Comparison of ENCODE assay signal across 9 mouse cellular contexts in the genomic region with DNA sequence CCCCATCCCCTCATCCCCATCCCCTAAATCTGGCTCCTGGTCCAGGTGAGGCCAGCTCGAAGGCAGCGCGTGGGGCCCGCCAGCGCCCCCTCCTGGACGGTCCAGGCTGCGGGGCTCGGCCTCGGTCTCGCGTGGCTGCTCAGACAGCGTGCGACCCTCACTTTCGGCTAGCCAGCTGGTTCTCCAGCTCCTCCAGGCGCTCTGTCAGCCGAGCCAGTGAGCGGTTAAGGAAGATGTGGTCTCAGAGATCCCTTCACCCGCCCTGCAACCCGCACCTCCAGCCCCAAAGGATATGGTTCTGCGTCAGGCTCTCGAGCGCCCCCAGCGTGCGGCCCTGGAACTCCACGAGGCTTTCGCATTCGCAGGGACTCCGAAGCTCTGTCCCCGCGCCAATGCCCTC. TPM values are rescaled to one million over a fixed set of nuclear protein-coding genes. Genes with fewer than 3 reads are reported as not detected.
DNase-seq lines count a peak whose midpoint lies in the region; ATAC-seq and TF ChIP-seq lines count a peak whose summit lies in the region.
"Had no signal": no experiment of that assay in that cellular context is flagged by ENCODE, and none has a peak within 500 bp of the region (broad histone marks: within the 10 kb centered on the region; RNA-seq: fewer than 3 reads in every experiment).

No protein-coding gene starts in this region.

- H3K4me3 ChIP-seq in C2C12 (ENCODE audit: insufficient read depth, poor library complexity, severe bottlenecking): no peak overlapping the region
- H3K4me3 ChIP-seq in forebrain, embryonic 11.5 days (ENCODE audit: low read depth, low read length): peak overlapping the region; percentile 31
- peak overlapping the region; percentile 56 for H3K4me3 ChIP-seq in heart, embryonic 15.5 days
- peak overlapping the region; percentile 45 for H3K4me3 ChIP-seq in liver, embryonic 13.5 days (replicated peaks)

- peak; percentile 60 for ATAC-seq in forebrain, embryonic 11.5 days (replicated peaks; ENCODE audit: low FRiP score)
- no peak; the same call in 1 of the 2 replicates for ATAC-seq in heart, embryonic 15.5 days (replicated peaks; ENCODE audit: insufficient number of reproducible peaks, insufficient read depth, low FRiP score, low read depth)
- ATAC-seq in liver, embryonic 13.5 days (ENCODE audit: low read depth): no peak

- peak; percentile 86 for TF ChIP-seq CTCF in C2C12 (IDR thresholded peaks at IDR 0.05; ENCODE audit: control insufficient read depth, insufficient read depth, insufficient read length)

- no peaks in the 10 kb centered on the region for H3K27me3 ChIP-seq in C2C12 (ENCODE audit: control insufficient read depth, insufficient read depth, insufficient read length)
- peaks cover 12% of the 10 kb centered on the region for H3K27me3 ChIP-seq in forebrain, embryonic 11.5 days (ENCODE audit: control insufficient read depth, insufficient read depth, low read length)
- H3K27me3 ChIP-seq in heart, embryonic 15.5 days: peaks cover 60% of the 10 kb centered on the region
- H3K27me3 ChIP-seq in liver, embryonic 13.5 days: peaks cover 49% of the 10 kb centered on the region
- H3K27me3 ChIP-seq in splenic B cell, adult 2 months (ENCODE audit: control insufficient read depth, insufficient read depth, low read length, poor library complexity, severe bottlenecking): no peaks in the 10 kb centered on the region; the same call in 1 of the 2 replicates

- H3K4me2 ChIP-seq in forebrain, embryonic 11.5 days (ENCODE audit: low read depth, low read length, severe bottlenecking): peak overlapping the region; percentile 50
- peak overlapping the region; percentile 91 for H3K4me2 ChIP-seq in heart, embryonic 15.5 days
- H3K4me2 ChIP-seq in liver, embryonic 13.5 days: peak overlapping the region; percentile 58

- peaks cover 4% of the 10 kb centered on the region; the same call in 1 of the 2 replicates for H3K4me1 ChIP-seq in forebrain, embryonic 11.5 days (replicated peaks; ENCODE audit: control insufficient read depth, insufficient read depth, low read length)
- H3K4me1 ChIP-seq in heart, embryonic 15.5 days (replicated peaks): peaks cover 21% of the 10 kb centered on the region
- peaks cover 3% of the 10 kb centered on the region; the same call in 1 of the 2 replicates for H3K4me1 ChIP-seq in liver, embryonic 13.5 days (replicated peaks)

- no peaks in the 10 kb centered on the region for H3K79me2 ChIP-seq in C2C12 (ENCODE audit: control insufficient read depth, insufficient read depth)

- peak overlapping the region; percentile 41 for H3K9ac ChIP-seq in forebrain, embryonic 11.5 days (ENCODE audit: low read length)
- H3K9ac ChIP-seq in heart, embryonic 15.5 days: peak overlapping the region; percentile 56
- H3K9ac ChIP-seq in liver, embryonic 13.5 days: peak overlapping the region; percentile 39; the same call in 1 of the 2 replicates

- peak overlapping the region; percentile 31 for H3ac ChIP-seq in C2C12 (ENCODE audit: control insufficient read depth, insufficient read length, low read depth)

- H3K27ac ChIP-seq in forebrain, embryonic 11.5 days (ENCODE audit: low read depth, low read length): no peak overlapping the region
- peak overlapping the region; percentile 54 for H3K27ac ChIP-seq in heart, embryonic 15.5 days
- no peak overlapping the region for H3K27ac ChIP-seq in liver, embryonic 13.5 days

- no peaks in the 10 kb centered on the region for H3K9me3 ChIP-seq in forebrain, embryonic 11.5 days (ENCODE audit: control insufficient read depth, low read length)
- no peaks in the 10 kb centered on the region for H3K9me3 ChIP-seq in heart, embryonic 15.5 days (replicated peaks)
- H3K9me3 ChIP-seq in liver, embryonic 13.5 days (replicated peaks): no peaks in the 10 kb centered on the region; the same call in 1 of the 2 replicates
- H3K9me3 ChIP-seq: G1E had no signal

- DNase-seq in c-Kit-positive CD71-negative TER-119-negative erythroid progenitor cells, embryonic 14.5 days (ENCODE audit: low read depth): peak; percentile 62
- peak; percentile 93 for DNase-seq in forebrain, embryonic 11.5 days (ENCODE audit: low spot score)
- peak; percentile 87 for DNase-seq in kidney, postnatal 14 days
- DNase-seq in liver, embryonic 13.5 days: peak; percentile 41
- DNase-seq in natural killer cell, adult 2 months (ENCODE audit: low spot score in 2 of 2): peak; percentile 69 to 82
- peak; percentile 87 for DNase-seq in splenic B cell, adult 2 months (ENCODE audit: low read depth, low spot score)

- no peaks in the 10 kb centered on the region for H3K36me3 ChIP-seq in C2C12 (ENCODE audit: control insufficient read depth, insufficient read depth)
- no peaks in the 10 kb centered on the region for H3K36me3 ChIP-seq in forebrain, embryonic 11.5 days (ENCODE audit: control insufficient read depth, insufficient read depth, low read length)
- no peaks in the 10 kb centered on the region for H3K36me3 ChIP-seq in heart, embryonic 15.5 days
- H3K36me3 ChIP-seq in liver, embryonic 13.5 days: no peaks in the 10 kb centered on the region
- no peaks in the 10 kb centered on the region for H3K36me3 ChIP-seq in splenic B cell, adult 2 months (ENCODE audit: control insufficient read depth, insufficient read depth, low read length, poor library complexity, severe bottlenecking)
- H3K36me3 ChIP-seq: G1E had no signal

- under 1% methylated on average over 25 of the region's 30 CpGs for WGBS in forebrain, embryonic 11.5 days
- under 1% methylated on average over 30 of the region's 30 CpGs for WGBS in heart, embryonic 15.5 days
- whole genome bisulfite sequencing in liver, embryonic 13.5 days (ENCODE audit: insufficient replicate concordance): under 1% methylated on average over 30 of the region's 30 CpGs

- H3K79me3 ChIP-seq in C2C12 (ENCODE audit: low read depth): no peaks in the 10 kb centered on the region

TF ChIP-seq in C2C12, 6 proteins besides CTCF, POLR2A, EP300 and RAD21:
- no peak for TF ChIP-seq FOSL1 (IDR thresholded peaks at IDR 0.05; ENCODE audit: insufficient read depth, low read length, poor library complexity, severe bottlenecking)
- TF ChIP-seq MYOD1 (IDR thresholded peaks at IDR 0.05; ENCODE audit: control insufficient read depth, insufficient read length, low read depth): no peak
- TF ChIP-seq MYOG (IDR thresholded peaks at IDR 0.05; ENCODE audit: control insufficient read depth, extremely low read depth, insufficient read length): no peak
- no peak for TF ChIP-seq CEBPB (IDR thresholded peaks at IDR 0.05; ENCODE audit: low read depth)
TF ChIP-seq in C2C12: peak in this region for 0.

RNA-seq across cellular contexts. Expression of a gene that starts 0.6 kb away (rescaled TPM):
- polyA plus RNA-seq in C2C12 (2012; fragmentation: generic; extraction: Trizol): 11.4 TPM
- polyA plus RNA-seq in forebrain, embryonic 11.5 days (2014; fragmentation: Nextera tagmentation; extraction: Ambion mirVana): 0.31 and 0.32 TPM in 2 replicates
- 1.3 and 1.6 TPM in 2 replicates for polyA plus RNA-seq in heart, embryonic 15.5 days (2015; fragmentation: Nextera tagmentation; extraction: Ambion mirVana)
- polyA plus RNA-seq in liver, embryonic 13.5 days (2015; fragmentation: Nextera tagmentation; extraction: Ambion mirVana): 16.6 and 20.5 TPM in 2 replicates
- polyA plus RNA-seq: G1E had no signal

RNA-seq across cellular contexts. Expression of a gene that starts 13.4 kb away (rescaled TPM):
- polyA plus RNA-seq in C2C12 (2012; fragmentation: generic; extraction: Trizol): 0.01 TPM
- not detected in 2 replicates for polyA plus RNA-seq in forebrain, embryonic 11.5 days (2014; fragmentation: Nextera tagmentation; extraction: Ambion mirVana)
- 0.25 and 0.80 TPM in 2 replicates for polyA plus RNA-seq in heart, embryonic 15.5 days (2015; fragmentation: Nextera tagmentation; extraction: Ambion mirVana)
- polyA plus RNA-seq in liver, embryonic 13.5 days (2015; fragmentation: Nextera tagmentation; extraction: Ambion mirVana): 0.02 TPM in 2 replicates
- polyA plus RNA-seq: G1E had no signal

RNA-seq across cellular contexts. Expression of a gene that starts 15.5 kb away (rescaled TPM):
- 0.01 TPM for polyA plus RNA-seq in C2C12 (2012; fragmentation: generic; extraction: Trizol)
- polyA plus RNA-seq in forebrain, embryonic 11.5 days (2014; fragmentation: Nextera tagmentation; extraction: Ambion mirVana): not detected in 2 replicates
- 8.4 and 14.9 TPM in 2 replicates for polyA plus RNA-seq in heart, embryonic 15.5 days (2015; fragmentation: Nextera tagmentation; extraction: Ambion mirVana)
- 0.13 and 0.35 TPM in 2 replicates for polyA plus RNA-seq in liver, embryonic 13.5 days (2015; fragmentation: Nextera tagmentation; extraction: Ambion mirVana)
- polyA plus RNA-seq: G1E had no signal

RNA-seq across cellular contexts. Expression of a gene that starts 54.2 kb away (rescaled TPM):
- polyA plus RNA-seq in C2C12 (2012; fragmentation: generic; extraction: Trizol): 124 TPM
- 15.3 and 15.9 TPM in 2 replicates for polyA plus RNA-seq in forebrain, embryonic 11.5 days (2014; fragmentation: Nextera tagmentation; extraction: Ambion mirVana)
- 41.9 and 56.5 TPM in 2 replicates for polyA plus RNA-seq in heart, embryonic 15.5 days (2015; fragmentation: Nextera tagmentation; extraction: Ambion mirVana)
- 33.6 and 37.0 TPM in 2 replicates for polyA plus RNA-seq in liver, embryonic 13.5 days (2015; fragmentation: Nextera tagmentation; extraction: Ambion mirVana)
- polyA plus RNA-seq: G1E had no signal

RNA-seq across cellular contexts. Expression of a gene that starts 57.0 kb away (rescaled TPM):
- not detected for polyA plus RNA-seq in C2C12 (2012; fragmentation: generic; extraction: Trizol)
- not detected in 2 replicates for polyA plus RNA-seq in forebrain, embryonic 11.5 days (2014; fragmentation: Nextera tagmentation; extraction: Ambion mirVana)
- polyA plus RNA-seq in heart, embryonic 15.5 days (2015; fragmentation: Nextera tagmentation; extraction: Ambion mirVana): not detected in 2 replicates
- polyA plus RNA-seq in liver, embryonic 13.5 days (2015; fragmentation: Nextera tagmentation; extraction: Ambion mirVana): not detected in 2 replicates
- polyA plus RNA-seq: G1E had no signal

Comparison
In these comparisons a context has a peak if more than half of its experiments do, and no peak if none do; other contexts are left out.
1. DNase-seq: peak in every context shown above with its lines; median percentile 93 in forebrain, embryonic 11.5 days; 87 in kidney, postnatal 14 days; 87 in splenic B cell, adult 2 months; 76 in natural killer cell, adult 2 months; 62 in c-Kit-positive CD71-negative TER-119-negative erythroid progenitor cells, embryonic 14.5 days; 41 in liver, embryonic 13.5 days.